Mouse (Mus musculus) left cerebral cortex, adult 18-20 months (tissue): ENCODE data around the gene 1700013F07Rik. TPM values are rescaled to one million over a fixed set of nuclear protein-coding genes. Genes with fewer than 3 reads are reported as not detected.
"Not testable (repeated sequence)": the region's sequence is repeated elsewhere in the genome, so short reads cannot be mapped to it uniquely, and the experiment has no call there.

Source experiments
- DNase-seq, 2 experiments: peaks; one replicate each; pipeline ENCODE4 v3.0.0; 2021 to 2022; ENCODE audit warnings: low spot score in 2 of 2, mixed read lengths in 1 of 2
- long read RNA-seq, 2 experiments: library from polyadenylated mRNA; stranded (forward); transcript quantifications; one replicate each; pipeline ENCODE4 v2.0.0; 2021
- total RNA-seq, 2 experiments: library from RNA; stranded (reverse); gene quantifications; 2 replicates each; pipeline ENCODE4 v1.2.3; 2021

1700013F07Rik gene
- 1 to 10 TPM in 1 of 2 experiments, under 1 TPM in 1; 1.00 to 2.8 TPM for total RNA-seq
- long read RNA-seq, experiment 1, partial matches to known transcripts = 0 of 4 reads
- long read RNA-seq, experiment 1, other reads (novel, unspliced or antisense) = 3 of 4 reads
- long read RNA-seq, experiment 2, partial matches to known transcripts = 0 of 8 reads
- long read RNA-seq, experiment 2, other reads (novel, unspliced or antisense) = 6 of 8 reads

GRCm38 (mm10) chr3:108533951-108534350 lies at the start of gene 1700013F07Rik:
TSS of gene 1700013F07Rik (plus strand) at chr3:108534150.
- no peak for DNase-seq

- no peak for DNase-seq
Measured at GRCm38 (mm10) chr3:108484749-108485148, 49.2 kb upstream of the 1700013F07Rik start.

DNA sequence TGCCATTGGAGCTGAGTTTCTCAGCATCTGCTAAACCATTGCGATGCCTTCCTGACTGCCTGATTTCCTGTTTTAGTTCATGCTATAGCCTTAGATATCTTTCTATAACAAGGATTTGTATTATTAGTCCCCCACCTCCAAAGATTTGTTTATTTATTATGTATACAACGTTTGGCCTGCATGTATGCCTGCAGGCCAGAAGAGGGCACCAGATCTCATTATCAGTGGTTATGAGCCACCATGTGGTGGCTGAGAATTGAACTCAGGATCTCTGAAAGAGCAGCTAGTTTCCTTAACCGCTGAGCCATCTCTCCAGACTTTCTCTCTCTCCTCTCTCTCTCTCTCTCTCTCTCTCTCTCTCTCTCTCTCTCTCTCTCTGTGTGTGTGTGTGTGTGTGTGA lies 44.0 kb upstream of the 1700013F07Rik start:
- DNase-seq = no peak

GRCm38 (mm10) chr3:108494861-108495474 lies 39.0 kb upstream of the 1700013F07Rik start:
- DNase-seq = no peak

GRCm38 (mm10) chr3:108495486-108495885 lies 38.5 kb upstream of the 1700013F07Rik start:
- DNase-seq = no peak

GRCm38 (mm10) chr3:108497602-108498001 lies 36.3 kb upstream of the 1700013F07Rik start:
- DNase-seq = no peak

DNA sequence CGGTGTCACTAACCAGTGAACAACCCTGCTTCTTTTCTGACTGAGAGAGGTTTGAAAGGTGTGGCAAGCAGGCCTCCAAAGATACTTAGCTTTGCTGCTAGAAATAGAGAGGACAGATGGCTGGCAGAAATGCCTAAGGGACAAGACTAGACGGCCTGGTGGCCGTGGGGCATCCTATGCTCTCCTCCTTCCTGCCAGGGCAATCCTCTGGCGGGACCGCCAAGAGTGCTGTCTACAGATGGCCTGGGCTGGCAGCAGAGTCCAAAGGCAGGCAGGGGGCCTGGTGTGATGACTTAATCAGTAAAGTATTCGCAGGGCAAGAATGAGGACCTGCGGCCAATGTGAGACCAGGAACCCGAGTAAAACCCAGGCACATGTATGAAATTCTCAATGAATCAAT lies 34.1 kb upstream of the 1700013F07Rik start:
- DNase-seq = no peak

GRCm38 (mm10) chr3:108501411-108501810 lies 32.5 kb upstream of the 1700013F07Rik start:
- DNase-seq = not testable (repeated sequence)

DNA sequence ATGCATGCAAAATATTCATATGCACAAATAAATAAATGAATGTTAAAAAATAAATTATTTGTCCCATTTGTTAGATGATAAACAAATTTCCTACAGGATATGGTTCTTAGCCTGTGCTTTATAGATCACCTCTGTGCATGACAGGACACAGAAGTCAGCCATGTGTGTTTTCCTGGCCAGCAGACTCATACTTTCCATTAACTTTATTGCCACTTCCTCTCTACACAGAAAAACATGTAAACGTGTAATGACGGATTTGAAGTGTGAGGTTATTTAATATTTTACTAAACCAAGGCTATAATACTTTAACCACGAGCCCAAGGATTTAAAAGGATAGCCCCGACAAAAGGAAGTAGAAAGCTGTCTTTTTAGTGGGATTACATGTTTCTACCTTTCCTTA lies 30.0 kb upstream of the 1700013F07Rik start:
- DNase-seq = no peak

- DNase-seq = no peak
Measured at GRCm38 (mm10) chr3:108508745-108509474, 25.0 kb upstream of the 1700013F07Rik start.

DNA sequence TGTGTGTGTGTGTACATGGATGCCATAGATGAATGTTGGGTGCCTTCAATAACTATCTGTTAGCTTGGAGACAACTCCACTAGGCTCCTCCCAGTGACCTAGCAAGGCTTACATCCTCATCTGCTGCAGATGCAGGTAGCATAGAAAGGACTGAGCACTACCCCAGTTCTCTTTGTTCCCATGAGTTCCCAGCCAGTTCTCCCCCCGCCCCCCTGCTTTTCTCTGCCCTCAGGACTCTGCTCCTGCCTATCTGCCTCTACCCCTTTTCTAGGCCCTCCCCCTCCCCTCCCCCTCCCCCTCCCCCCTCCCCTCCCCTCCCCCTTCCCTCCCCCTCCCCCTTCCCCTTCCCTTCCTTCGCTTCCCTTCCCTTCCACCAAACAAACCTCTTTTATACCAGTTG lies 23.8 kb upstream of the 1700013F07Rik start:
- DNase-seq = no peak

DNA sequence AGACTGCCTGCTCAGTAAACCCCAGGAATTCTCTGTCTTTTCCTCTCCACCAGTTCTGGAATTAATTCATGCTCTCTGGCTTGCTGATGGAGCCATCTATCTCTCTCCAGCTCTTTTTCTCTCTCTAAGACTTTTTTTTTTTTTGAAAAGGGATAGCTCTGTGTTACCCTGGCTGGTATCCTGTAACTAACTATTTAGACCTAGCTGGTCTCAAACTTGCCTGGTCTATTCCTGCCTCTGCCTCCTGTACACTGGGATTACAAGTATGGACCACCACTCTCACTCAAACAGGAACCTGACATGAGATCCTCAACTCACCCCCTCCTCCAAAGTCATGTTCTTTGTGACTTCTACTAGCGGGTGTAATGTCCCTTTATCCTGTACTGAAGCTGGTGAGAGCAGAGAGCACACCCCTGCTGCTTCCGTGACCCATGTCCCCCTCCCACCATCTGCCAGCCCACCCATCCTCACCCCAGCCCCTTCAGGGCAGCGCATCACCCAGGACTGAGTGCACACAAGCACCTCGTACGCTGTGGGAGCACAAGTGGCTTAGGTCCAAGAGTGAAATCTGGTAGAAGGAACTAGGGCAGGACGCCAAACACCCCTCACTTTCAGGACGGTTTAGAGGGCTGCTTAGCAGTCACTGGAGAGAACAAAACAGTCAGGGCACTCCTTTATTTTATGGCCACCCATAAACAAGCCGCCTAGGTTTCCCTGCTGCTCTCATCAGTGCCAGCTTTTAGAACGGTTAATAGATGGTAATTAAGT lies 23.1 kb upstream of the 1700013F07Rik start:
- DNase-seq = peak in 1 of 2 experiments; percentile 22

GRCm38 (mm10) chr3:108513465-108513864 lies 20.5 kb upstream of the 1700013F07Rik start:
- no peak for DNase-seq

GRCm38 (mm10) chr3:108518276-108518675 lies 15.7 kb upstream of the 1700013F07Rik start:
- DNase-seq = no peak

- no peak for DNase-seq
Measured at GRCm38 (mm10) chr3:108523415-108523814, 10.5 kb upstream of the 1700013F07Rik start.

GRCm38 (mm10) chr3:108528489-108528888 lies 5.5 kb upstream of the 1700013F07Rik start:
- no peak for DNase-seq

DNA sequence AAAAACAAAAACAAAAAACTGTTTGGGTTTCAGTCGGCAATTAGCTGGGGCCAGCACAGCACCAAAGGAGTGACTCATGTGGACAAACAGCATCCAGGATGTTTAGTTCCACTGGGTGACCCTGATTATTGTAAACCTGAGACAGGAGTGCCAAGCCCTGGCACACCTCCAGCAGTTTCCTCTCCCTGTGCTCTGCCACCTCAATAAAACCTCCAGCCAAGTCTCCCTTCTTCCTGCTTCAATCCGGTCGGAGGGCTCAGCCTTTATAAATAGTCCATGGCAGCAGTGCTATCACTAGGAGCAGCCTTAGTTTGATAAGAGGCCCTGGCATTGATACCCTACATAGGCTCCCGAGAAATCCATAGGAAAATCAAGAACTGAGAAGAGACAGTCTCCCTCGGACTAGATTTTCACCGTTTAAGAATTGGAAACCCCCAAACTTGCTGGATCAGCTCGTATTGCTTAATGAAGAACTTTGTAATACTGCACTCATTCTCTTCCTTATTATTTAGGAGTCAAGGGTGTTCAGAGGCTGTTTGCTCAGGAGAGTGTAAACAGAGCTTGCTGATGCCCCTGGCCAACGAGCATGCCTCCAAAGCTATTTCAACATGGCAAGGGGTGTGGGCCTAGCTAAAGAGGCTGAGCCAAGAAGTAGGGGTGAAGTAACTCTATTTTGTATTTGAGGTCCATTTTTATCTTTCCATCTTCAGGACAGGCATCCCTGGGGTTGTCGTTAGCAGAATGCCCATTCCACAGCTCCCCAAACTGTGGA lies 650 bp upstream of the 1700013F07Rik start:
- DNase-seq = no peak

DNA sequence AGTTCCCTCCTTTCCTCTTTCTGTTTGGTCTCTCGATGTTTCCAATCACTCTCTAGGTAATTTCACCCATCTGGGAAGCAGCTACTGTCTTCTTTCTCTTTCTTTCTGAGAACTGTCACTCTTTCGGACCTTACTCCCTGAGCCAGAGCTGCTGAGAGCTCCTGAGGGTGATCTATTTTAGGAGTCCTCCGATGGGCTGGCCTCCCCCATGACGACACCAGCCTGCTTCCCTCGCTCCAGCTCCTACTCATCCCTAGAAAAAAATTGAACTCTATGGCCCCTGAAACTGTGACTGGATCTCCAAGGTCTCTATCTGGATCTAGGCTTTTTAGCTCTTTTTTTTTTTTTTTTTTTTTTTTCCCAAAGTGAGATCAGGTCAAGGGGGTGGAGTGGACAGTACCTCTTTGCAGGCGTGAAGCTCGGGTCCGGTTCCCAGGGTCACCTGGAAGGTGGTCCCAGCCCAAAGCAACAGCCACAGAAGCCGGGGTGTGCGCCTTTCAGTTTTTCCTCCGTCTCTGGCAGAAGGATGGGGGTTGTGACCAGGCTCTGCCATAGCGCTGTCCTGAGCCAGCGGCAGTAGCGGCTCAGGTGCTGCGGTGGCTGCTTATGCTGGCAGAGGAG lies 2.1 kb downstream of the 1700013F07Rik start:
- DNase-seq = peak in 1 of 2 experiments; percentile 23

DNA sequence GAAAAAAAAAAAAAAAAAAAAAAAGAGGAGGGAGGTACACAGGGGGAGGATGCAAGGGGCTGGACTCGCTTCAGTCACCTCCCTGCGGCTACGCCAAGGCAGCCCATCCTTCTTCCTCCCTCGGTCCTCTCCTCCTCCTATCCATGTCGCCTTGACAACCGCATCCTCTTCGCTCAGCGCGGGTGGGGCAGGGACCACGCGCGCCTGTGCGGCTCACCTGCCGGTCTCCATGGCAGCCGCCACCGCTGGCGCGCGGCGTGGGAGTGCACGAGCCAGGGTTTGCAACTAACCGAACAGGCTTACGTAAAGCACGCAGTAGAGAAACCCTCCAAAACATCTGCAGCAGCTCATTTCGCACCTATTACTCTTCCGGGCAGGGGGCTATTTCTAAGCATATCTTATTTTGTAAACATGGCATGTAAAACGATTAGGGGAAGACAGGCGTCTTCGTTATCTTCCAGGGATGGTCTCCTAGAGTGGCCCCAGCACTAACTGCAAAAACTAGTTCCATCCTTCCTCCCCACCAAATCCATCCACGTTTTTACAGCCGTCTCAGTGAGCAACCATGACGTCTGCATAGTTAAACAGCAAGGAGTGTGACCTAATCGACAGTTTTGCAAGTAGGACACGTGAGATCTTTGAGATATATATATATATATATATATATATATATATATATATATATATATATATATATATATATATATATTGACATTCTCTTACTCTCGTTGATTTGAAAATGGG lies 2.7 kb downstream of the 1700013F07Rik start, which contains the start of gene 5330417C22Rik:
Gene 5330417C22Rik, minus strand, starts transcription at position 20 of the 744 bp plus-strand sequence.
- DNase-seq = peak; percentile 84 to 91
